Mouse (Mus musculus): ENCODE results near the gene Jak3. TPM values are rescaled to one million over a fixed set of nuclear protein-coding genes. Genes with fewer than 3 reads are reported as not detected.

Jak3 gene
- polyA plus RNA-seq, 2 experiments: 3.0 to 3.8 TPM

DNA sequence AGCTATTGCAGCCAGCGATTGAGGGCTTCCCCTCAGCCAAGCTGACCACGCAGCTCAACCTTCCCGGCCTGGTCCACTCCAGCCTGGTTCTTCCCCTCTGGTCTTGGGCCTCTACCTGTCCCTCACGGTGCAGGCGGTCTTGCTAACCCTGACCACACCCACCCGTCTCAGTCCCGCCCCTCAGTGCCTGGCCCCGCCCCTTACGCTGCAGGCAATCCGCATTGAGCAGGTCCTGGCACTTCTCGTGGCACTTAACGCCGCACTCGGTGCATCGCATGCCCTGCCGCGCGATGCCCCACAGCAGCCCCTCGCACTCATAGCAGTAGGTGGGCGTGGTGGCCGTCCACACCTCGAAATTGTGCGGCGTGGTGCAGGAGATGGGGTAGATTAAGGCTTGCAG is 21.5 kb upstream of the Jak3 start:
- peak overlapping the region; percentile 30; the same call in 1 of the 2 replicates for H3K4me2 ChIP-seq (ENCODE audit: low read depth)
- no peak overlapping the region for H3K4me3 ChIP-seq (ENCODE audit: insufficient read depth in 1 of 2, low read depth in 2 of 2, low read length in 2 of 2)
- ATAC-seq (ENCODE audit: insufficient read depth) (peak; percentile 44; the same call in 1 of the 2 replicates), DNase-seq (ENCODE audit: low read depth in 3 of 3, low spot score in 3 of 3) (no peak)
- H3K9ac ChIP-seq (replicated peaks): no peak overlapping the region
- no peak overlapping the region for H3K27ac ChIP-seq
- H3K9me3 ChIP-seq (ENCODE audit: control insufficient read depth, low read length): no peaks in the 10 kb centered on the region
- 1% methylated on average over 24 of the region's 24 CpGs for WGBS (ENCODE audit: insufficient replicate concordance)
- TF ChIP-seq EP300 (IDR thresholded peaks at IDR 0.05; ENCODE audit: low read depth) (no peak), CTCF (IDR thresholded peaks at IDR 0.05; ENCODE audit: low read depth) (no peak)
- H3K27me3 ChIP-seq (ENCODE audit: control insufficient read depth, insufficient read depth, low read length): peaks cover 14% of the 10 kb centered on the region
- H3K36me3 ChIP-seq (replicated peaks; ENCODE audit: control insufficient read depth, insufficient read depth, low read depth): no peaks in the 10 kb centered on the region
- no peaks in the 10 kb centered on the region for H3K4me1 ChIP-seq (replicated peaks; ENCODE audit: control insufficient read depth in 2 of 2, insufficient read depth in 2 of 2, low read length in 1 of 2)

DNA sequence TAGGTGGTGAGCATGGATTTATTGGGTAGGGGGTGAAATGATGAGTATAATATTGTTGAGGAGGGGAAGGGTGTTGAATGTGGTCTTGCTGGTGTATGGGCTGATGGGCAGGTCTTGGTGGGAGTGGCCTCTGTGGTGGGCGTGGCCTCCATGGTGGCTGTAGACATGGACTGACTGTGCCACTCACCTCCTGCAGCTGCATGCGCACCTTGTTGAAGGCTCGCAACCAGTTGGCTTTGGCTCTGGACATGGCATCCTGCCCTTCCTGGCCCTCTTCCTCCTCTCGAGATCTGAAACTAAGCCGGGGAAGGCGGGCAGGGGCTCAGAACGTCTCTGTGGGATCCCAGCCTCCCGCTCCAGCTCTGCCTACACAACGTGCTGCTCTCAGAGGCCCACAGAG is 18.3 kb upstream of the Jak3 start:
- Histone ChIP-seq H3K27me3 (ENCODE audit: control insufficient read depth, insufficient read depth, low read length) (peaks cover 23% of the 10 kb centered on the region), H3K9me3 (ENCODE audit: control insufficient read depth, low read length) (no peaks in the 10 kb centered on the region), H3K4me3 (ENCODE audit: insufficient read depth in 1 of 2, low read depth in 2 of 2, low read length in 2 of 2) (no peak overlapping the region), H3K9ac (replicated peaks) (no peak overlapping the region), H3K36me3 (replicated peaks; ENCODE audit: control insufficient read depth, insufficient read depth, low read depth) (no peaks in the 10 kb centered on the region), H3K4me1 (replicated peaks; ENCODE audit: control insufficient read depth in 2 of 2, insufficient read depth in 2 of 2, low read length in 1 of 2) (no peaks in the 10 kb centered on the region), H3K4me2 (ENCODE audit: low read depth) (no peak overlapping the region), H3K27ac (no peak overlapping the region)
- 23% methylated on average over 9 of the region's 9 CpGs for WGBS (ENCODE audit: insufficient replicate concordance)
- no peak for DNase-seq (ENCODE audit: low read depth in 3 of 3, low spot score in 3 of 3)
- no peak for TF ChIP-seq CTCF (IDR thresholded peaks at IDR 0.05; ENCODE audit: low read depth)
- no peak for TF ChIP-seq EP300 (IDR thresholded peaks at IDR 0.05; ENCODE audit: low read depth)
- no peak for ATAC-seq (ENCODE audit: insufficient read depth)

DNA sequence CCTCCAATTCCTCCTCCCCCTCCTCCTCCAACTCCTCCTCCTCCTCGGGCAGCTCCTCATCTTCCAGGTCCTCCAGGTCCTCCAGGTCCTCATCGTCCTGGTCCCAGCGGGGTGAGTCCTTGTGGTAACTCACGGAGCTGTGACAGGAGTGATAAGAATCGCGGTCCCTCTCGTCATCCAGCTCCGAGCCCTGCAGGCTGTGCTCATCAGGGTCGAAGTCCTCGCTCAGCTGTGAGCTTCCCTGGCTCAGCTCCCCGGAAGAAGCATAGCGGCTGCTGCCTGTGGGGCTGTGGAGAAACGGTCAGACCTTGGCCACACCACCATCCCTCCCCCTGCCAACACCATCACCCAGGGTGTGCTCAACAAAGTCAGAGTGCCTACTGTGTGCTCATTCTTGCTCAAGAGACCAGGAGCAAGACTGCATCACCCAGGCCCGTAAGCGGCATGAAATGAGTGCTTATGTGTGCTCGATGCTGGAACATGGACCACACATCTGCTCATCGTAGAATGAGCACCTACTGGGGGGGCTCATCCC is 17.5 kb upstream of the Jak3 start:
- H3K27ac ChIP-seq: no peak overlapping the region
- no peaks in the 10 kb centered on the region for H3K9me3 ChIP-seq (ENCODE audit: control insufficient read depth, low read length)
- H3K4me1 ChIP-seq (replicated peaks; ENCODE audit: control insufficient read depth in 2 of 2, insufficient read depth in 2 of 2, low read length in 1 of 2): no peaks in the 10 kb centered on the region
- 20% methylated on average over 17 of the region's 17 CpGs for WGBS (ENCODE audit: insufficient replicate concordance)
- peaks cover 23% of the 10 kb centered on the region for H3K27me3 ChIP-seq (ENCODE audit: control insufficient read depth, insufficient read depth, low read length)
- DNase-seq (ENCODE audit: low read depth in 3 of 3, low spot score in 3 of 3) (no peak), ATAC-seq (ENCODE audit: insufficient read depth) (no peak)
- no peak overlapping the region for H3K4me3 ChIP-seq (ENCODE audit: insufficient read depth in 1 of 2, low read depth in 2 of 2, low read length in 2 of 2)
- no peak overlapping the region for H3K9ac ChIP-seq (replicated peaks)
- no peaks in the 10 kb centered on the region for H3K36me3 ChIP-seq (replicated peaks; ENCODE audit: control insufficient read depth, insufficient read depth, low read depth)
- no peak overlapping the region for H3K4me2 ChIP-seq (ENCODE audit: low read depth)
- TF ChIP-seq EP300 (IDR thresholded peaks at IDR 0.05; ENCODE audit: low read depth) (no peak), CTCF (IDR thresholded peaks at IDR 0.05; ENCODE audit: low read depth) (no peak)

DNA sequence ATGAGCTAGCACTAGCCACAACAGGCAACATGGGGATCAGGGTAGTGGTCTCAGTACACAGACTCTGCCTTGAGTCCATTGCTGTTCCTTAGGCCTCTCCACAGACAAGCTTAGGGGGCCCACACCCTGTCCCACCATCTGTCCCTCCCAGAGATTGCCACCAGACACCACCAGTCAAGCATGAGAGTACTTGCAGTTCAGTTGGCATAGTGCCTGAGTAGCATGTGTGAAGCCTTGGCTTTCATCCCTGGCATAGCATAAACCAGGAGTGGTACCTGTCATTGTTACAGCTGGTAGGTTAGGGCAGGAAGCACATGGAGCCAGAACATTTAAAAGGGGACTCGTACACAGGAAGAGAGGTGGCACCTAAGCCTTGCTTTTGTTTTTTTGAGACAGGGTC is 16.3 kb upstream of the Jak3 start:
- Histone ChIP-seq H3K4me1 (replicated peaks; ENCODE audit: control insufficient read depth in 2 of 2, insufficient read depth in 2 of 2, low read length in 1 of 2) (no peaks in the 10 kb centered on the region), H3K36me3 (replicated peaks; ENCODE audit: control insufficient read depth, insufficient read depth, low read depth) (no peaks in the 10 kb centered on the region), H3K4me3 (ENCODE audit: insufficient read depth in 1 of 2, low read depth in 2 of 2, low read length in 2 of 2) (no peak overlapping the region), H3K27me3 (ENCODE audit: control insufficient read depth, insufficient read depth, low read length) (peaks cover 17% of the 10 kb centered on the region), H3K27ac (no peak overlapping the region), H3K4me2 (ENCODE audit: low read depth) (no peak overlapping the region), H3K9ac (replicated peaks) (no peak overlapping the region), H3K9me3 (ENCODE audit: control insufficient read depth, low read length) (no peaks in the 10 kb centered on the region)
- ATAC-seq (ENCODE audit: insufficient read depth): no peak
- 32% methylated on average over 1 of the region's 1 CpGs for WGBS (ENCODE audit: insufficient replicate concordance)
- no peak for DNase-seq (ENCODE audit: low read depth in 3 of 3, low spot score in 3 of 3)
- TF ChIP-seq CTCF (IDR thresholded peaks at IDR 0.05; ENCODE audit: low read depth) (no peak), EP300 (IDR thresholded peaks at IDR 0.05; ENCODE audit: low read depth) (no peak)

DNA sequence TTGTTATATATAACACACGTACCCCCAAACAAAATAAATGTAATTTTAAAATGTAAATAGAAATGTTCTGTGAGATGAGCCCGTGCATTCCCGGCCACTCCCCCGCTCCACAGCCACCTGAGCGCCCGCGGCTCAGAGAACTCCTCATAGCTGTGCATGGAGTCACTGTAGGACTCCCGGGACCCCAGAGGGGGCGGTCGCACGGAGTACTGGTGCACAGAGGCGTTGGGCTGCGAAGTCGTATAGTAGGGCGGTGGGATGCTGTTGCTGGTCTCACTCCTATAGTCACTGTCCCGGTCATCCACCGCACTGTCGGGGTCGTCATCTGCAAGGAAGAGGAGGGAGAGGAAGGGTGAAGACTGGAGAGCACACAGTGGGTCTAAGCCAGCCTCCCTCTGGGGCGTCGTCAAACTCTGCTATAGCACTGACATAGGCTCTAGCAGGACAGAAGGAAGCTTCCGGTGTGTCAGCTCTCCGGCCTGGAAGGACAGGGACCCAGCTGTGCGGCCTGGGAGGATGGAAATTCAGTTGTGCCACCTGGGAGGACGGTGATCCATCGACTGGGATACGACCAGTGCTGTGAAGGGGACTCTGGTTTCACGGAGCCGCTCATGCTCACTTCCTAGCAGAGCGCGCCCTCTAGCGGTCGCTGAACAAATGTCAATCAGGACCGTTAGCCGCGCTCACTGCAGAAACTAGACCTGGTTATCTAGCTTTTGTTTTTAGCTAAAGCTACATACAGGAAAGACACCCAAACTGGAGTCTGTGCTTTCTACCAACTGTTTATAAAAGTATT is 15.6 kb upstream of the Jak3 start:
- TF ChIP-seq EP300 (IDR thresholded peaks at IDR 0.05; ENCODE audit: low read depth): no peak
- peak; percentile 97 for TF ChIP-seq CTCF (IDR thresholded peaks at IDR 0.05; ENCODE audit: low read depth)
- WGBS (ENCODE audit: insufficient replicate concordance): 10% methylated on average over 36 of the region's 36 CpGs
- H3K9ac ChIP-seq (replicated peaks): no peak overlapping the region
- no peaks in the 10 kb centered on the region for H3K4me1 ChIP-seq (replicated peaks; ENCODE audit: control insufficient read depth in 2 of 2, insufficient read depth in 2 of 2, low read length in 1 of 2)
- no peak overlapping the region for H3K4me2 ChIP-seq (ENCODE audit: low read depth)
- no peaks in the 10 kb centered on the region for H3K9me3 ChIP-seq (ENCODE audit: control insufficient read depth, low read length)
- ATAC-seq (ENCODE audit: insufficient read depth) (peak; percentile 19; the same call in 1 of the 2 replicates), DNase-seq (ENCODE audit: low read depth in 3 of 3, low spot score in 3 of 3) (peak; percentile 62 to 66 (median 62))
- peaks cover 17% of the 10 kb centered on the region for H3K27me3 ChIP-seq (ENCODE audit: control insufficient read depth, insufficient read depth, low read length)
- H3K36me3 ChIP-seq (replicated peaks; ENCODE audit: control insufficient read depth, insufficient read depth, low read depth): no peaks in the 10 kb centered on the region
- H3K27ac ChIP-seq: no peak overlapping the region
- no peak overlapping the region for H3K4me3 ChIP-seq (ENCODE audit: insufficient read depth in 1 of 2, low read depth in 2 of 2, low read length in 2 of 2)
